Mouse (Mus musculus): ENCODE results near the gene Ntn4.

Ntn4 gene

GRCm38 (mm10) chr10:93640521-93640952, at the start of gene Ntn4:
TSS of gene Ntn4 (plus strand) at chr10:93640681.
- in situ Hi-C loops (cut with MseI, MboI), result no loop called here

- in situ Hi-C loops (cut with MseI, MboI), result no loop called here
Observed at GRCm38 (mm10) chr10:93592456-93592855, 48.0 kb upstream of the Ntn4 start.

DNA sequence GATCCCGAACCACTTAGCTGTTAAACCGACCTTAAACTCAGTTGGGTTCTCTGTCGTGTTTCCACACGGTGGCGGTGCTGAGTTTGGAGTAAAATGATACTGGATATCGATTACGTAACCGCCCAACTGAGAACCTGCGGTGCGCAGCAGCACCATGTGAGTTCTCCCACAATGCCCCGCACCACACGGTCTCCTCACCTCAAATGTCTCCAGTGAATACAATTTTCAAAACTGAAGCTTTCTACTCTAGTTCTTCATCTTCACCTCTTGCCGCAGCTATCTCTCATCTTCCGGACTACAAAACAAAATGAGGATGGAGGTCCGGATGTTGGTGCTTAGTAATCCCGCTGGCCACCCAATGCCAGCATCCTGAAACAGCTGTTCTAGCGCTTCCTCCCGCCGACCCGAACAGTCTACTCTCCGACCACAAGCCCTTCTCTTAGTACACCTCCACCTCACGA, 46.4 kb upstream of the Ntn4 start:
- in situ Hi-C loops (cut with MseI, MboI), result no loop called here

- in situ Hi-C loops (cut with MseI, MboI), result no loop called here
Observed at GRCm38 (mm10) chr10:93595831-93596230, 44.6 kb upstream of the Ntn4 start.

DNA sequence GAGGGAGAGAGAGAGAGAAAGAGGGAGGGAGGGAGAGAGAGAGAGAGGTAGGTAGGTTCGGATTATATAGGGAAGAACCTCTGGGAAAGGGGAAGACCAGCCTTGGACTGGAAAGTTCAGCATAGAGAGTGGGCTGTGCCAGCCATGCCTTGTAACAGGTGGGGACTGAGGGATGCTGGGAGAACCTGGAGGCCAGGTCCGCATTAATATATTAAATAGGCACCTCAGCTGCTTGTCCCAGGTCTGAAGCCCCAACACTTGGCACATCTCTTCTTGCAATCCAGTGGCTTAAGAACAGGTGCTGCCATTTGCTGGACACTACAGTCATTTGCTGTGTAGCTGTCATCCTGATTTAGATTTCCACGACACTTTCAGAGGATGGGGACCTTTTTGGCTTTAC, 43.8 kb upstream of the Ntn4 start:
- in situ Hi-C loops (cut with MseI, MboI), result no loop called here

GRCm38 (mm10) chr10:93602309-93602708, 38.2 kb upstream of the Ntn4 start:
- in situ Hi-C loops (cut with MseI, MboI), result no loop called here

DNA sequence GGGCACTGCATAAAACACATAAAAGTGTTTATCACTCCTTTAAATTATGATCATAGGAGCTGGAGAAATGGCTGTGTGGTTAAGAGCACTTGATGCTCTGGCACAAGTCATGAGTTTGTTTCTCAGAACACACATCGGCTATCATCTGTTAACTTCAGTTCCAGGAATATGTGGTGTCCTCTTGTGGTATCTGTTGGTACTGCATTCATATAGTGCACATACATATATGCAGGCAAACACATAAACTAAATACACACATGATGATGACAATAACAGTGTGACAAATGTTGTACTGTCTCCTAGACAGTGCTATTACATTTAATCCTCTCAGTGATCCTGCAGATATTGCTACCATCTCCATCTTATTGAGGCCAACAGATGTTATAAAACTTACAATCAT, 37.2 kb upstream of the Ntn4 start:
- in situ Hi-C loops (cut with MseI, MboI), result no loop called here

GRCm38 (mm10) chr10:93606326-93606725, 34.2 kb upstream of the Ntn4 start:
- in situ Hi-C loops (cut with MseI, MboI), result loop anchor here (5.0 kb wide), 1 partner anchor 156 kb away; no protein-coding TSS in a partner anchor

- in situ Hi-C loops (cut with MseI, MboI), result loop anchor here (5.0 kb wide), 1 partner anchor 154 kb away; no protein-coding TSS in a partner anchor
Observed at GRCm38 (mm10) chr10:93608051-93608450, 32.4 kb upstream of the Ntn4 start.

DNA sequence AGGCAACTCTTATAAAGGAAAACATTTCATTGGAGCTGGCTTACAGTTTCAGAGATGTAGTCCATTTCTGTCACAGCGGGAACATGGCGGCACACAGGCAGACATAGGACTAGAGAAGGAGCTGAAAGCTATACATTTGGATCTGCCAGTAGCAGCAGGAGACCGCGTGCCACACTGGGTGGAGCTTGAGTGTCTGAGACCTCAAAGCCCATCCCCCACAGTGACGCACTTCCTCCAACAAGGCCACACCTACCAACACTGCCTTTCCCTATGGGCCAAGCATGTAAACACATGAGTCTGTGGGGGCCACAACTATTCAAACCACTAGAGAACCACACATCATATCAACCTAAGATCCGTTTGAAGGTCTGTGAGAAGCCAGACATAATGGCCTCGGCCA, 31.2 kb upstream of the Ntn4 start:
- in situ Hi-C loops (cut with MseI, MboI), result loop anchor here (5.0 kb wide), 1 partner anchor 153 kb away; no protein-coding TSS in a partner anchor

DNA sequence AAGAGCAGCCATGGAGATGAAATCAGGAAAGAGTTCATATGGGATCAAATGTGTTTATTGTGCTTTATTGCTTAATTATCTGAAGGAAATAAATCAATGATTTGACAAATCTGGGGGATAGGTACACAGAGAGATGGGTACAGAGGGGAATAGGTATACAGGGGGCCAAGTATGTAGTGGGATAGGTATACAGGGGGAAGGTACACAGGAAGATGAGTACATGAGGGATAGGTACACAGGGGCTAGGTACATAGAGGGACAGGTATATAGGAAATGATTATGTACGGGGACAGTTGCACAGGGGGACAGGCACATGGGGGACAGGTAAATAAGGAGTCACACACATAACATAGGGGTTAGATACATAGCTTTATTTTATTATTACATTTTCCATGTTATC, 29.6 kb upstream of the Ntn4 start:
- in situ Hi-C loops (cut with MseI, MboI), result no loop called here

- in situ Hi-C loops (cut with MseI, MboI), result no loop called here
Observed at GRCm38 (mm10) chr10:93611419-93612007, 29.0 kb upstream of the Ntn4 start.

DNA sequence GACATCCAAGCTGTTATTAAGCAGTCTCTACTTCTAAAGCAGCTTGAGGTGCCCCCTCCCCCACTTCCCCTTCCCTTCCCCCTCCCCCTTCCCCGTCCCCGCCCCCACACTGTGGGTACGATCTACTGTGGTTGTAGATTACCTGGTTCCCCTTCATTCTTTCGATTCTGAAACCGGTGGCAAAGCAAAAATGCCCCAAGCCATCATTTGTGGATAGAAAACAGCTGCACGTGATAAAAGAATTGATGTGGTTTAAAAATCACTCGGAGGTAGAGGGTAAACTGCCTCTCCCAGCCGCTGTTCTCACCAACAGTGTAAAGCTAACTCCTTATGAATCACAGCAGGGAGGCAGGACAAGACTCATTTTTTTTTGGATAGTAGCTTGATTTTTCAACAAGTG, 25.6 kb upstream of the Ntn4 start:
- in situ Hi-C loops (cut with MseI, MboI), result no loop called here

DNA sequence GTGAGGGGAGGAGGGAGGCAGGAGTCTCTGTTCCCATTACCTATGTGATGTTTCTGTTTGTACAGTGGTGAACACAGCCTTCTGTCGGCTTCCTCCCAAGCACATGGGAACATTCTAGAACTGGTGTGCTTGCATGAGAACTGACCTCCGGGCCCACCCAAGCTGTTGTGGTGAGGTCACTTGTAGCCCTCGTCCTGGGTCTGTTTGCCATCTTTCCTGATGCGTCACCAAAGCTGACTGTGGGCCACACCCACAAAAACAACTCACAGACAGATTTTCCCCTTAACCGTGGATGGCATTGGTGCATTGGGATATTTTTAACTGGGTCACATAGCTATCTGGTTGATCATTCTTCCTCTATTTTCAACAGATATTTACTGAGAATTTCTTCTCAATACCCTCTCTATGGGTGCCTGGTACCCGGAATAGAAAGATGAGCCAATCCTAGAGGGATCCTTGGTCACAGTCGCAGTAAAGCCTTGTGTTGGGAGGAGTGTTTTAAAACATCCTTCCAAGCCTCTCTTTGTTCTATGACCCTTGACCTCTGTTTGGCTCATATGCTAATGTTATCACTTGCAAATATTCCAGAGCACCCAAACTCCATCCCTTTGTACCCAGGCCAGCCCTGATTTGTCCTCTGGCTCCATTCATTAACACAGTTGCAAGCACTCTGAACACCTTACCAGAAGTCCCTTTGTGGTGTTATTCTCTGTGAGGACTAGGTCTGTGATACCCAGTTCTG, 19.9 kb upstream of the Ntn4 start:
- in situ Hi-C loops (cut with MseI, MboI), result no loop called here

GRCm38 (mm10) chr10:93623725-93624124, 16.8 kb upstream of the Ntn4 start:
- in situ Hi-C loops (cut with MseI, MboI), result no loop called here

DNA sequence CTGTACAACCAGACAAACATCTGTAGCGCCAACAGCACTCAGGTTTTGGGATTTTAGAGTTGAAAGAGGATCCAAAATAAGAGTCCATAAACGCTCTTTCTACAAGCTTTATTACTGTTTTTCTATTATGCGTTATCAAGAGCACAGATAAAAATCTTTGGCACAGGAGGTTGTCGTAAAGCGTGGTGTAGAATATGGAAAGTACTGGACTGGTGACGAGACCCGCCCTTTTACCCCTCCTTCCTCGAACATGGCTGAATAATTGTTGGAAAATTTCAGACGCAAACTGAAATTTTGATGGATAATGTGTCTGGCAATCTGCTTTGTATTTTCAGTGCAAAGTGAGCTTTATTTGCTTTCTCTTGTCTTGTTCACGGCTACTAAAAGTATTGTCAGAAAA, 16.3 kb upstream of the Ntn4 start:
- in situ Hi-C loops (cut with MseI, MboI), result no loop called here

DNA sequence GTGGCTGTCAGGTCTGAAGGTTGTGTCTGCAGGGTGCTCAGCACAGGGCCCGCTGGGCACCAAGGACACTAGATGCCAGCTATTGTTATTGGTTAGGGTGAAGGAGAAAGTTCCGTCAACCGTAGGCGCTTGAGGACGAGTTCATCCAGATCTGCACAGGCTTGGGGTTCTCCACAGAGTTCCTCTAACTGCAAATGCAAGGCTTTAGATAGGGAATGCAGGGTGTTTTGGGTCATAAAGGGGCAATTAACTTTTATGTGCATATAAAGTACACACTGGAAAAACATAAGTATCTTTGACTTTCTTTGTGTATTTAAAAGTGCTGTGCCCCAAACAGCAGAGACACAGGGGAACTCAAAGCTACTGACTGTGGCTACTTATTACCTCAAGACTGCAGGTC, 10.2 kb upstream of the Ntn4 start:
- in situ Hi-C loops (cut with MseI, MboI), result no loop called here

DNA sequence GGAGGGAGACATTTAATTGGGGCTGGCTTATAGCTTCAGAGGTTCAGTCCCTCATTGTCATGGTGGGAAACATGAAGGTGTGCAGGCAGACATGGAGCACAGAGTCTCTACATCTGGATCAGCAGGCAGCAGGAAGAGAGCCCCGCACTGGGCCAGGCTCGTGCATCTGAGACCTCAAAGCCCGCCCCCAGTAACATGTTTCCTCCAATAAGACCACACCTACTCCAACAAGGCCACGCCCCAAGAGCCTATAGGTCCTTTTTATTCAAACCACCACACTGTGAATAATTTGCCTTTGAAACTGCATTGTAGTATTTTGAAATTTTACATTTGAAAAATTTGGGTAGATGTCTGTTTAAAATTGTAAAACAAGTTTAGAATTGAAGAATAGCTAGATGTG, 8.4 kb upstream of the Ntn4 start:
- in situ Hi-C loops (cut with MseI, MboI), result no loop called here

- in situ Hi-C loops (cut with MseI, MboI), result no loop called here
Observed at GRCm38 (mm10) chr10:93633563-93633962, 6.9 kb upstream of the Ntn4 start.

DNA sequence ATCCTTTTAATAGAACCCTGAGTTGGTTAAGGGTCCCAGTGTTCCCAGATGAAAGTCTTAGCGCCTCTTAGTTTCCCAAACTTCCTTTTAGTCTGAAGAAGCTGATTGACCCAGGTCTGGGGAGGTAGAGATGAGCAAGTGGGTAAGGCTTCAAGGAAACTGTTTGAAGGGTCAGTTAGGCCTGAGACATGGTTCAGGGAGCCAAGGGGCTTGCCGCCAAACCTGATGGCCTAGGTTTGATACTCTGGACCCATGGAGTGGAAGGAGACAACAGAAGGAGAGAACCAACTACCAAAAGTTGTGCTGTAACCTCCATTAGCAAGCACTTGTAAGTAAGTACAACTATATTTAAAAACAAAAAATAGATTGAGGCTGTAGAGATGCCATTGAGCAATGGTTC, 6.5 kb upstream of the Ntn4 start:
- in situ Hi-C loops (cut with MseI, MboI), result no loop called here

- in situ Hi-C loops (cut with MseI, MboI), result no loop called here
Observed at GRCm38 (mm10) chr10:93635941-93636340, 4.5 kb upstream of the Ntn4 start.

DNA sequence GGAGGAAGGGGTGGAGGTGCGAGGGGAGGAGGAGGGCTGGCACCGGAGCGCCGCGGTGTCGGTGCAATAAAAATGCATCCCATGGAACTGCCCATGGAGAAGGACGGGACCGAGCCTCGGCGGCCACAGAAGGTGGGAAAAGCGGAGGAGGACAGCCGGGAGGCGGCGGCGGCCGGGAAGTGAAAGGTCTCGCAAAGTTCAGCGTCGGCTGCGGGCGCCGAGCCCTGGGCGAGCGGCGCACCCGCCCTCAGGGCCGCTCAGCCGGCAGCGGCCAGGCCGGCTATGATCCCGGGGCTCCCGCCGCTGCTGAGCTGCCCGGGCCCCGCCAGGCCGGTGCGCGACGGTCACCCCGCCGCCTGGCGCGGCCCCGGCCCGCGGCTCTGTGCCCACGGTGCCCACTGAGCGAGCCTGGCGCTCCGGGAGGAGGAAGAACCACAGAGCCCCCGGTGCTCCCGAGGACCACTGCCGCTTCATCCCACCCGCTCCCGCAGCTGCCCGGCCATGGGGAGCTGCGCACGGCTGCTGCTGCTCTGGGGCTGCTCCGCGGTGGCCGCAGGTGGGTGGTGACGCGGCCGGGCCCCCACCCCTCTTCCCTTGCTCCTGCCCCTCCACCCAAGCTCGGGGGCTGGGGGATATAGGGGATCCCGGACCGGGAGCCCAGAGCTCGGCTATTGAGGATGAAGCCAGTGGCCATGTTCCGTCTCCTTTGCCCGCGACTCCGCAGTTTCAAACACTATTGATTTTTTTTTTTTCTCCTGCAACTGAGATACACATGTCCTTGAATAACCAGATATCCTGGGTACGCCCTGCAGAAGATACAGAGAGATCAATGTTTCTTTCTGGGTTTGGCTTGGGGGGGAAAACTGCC, 706 bp downstream of the Ntn4 start:
- in situ Hi-C loops (cut with MseI, MboI), result no loop called here
